In the genomic region with DNA sequence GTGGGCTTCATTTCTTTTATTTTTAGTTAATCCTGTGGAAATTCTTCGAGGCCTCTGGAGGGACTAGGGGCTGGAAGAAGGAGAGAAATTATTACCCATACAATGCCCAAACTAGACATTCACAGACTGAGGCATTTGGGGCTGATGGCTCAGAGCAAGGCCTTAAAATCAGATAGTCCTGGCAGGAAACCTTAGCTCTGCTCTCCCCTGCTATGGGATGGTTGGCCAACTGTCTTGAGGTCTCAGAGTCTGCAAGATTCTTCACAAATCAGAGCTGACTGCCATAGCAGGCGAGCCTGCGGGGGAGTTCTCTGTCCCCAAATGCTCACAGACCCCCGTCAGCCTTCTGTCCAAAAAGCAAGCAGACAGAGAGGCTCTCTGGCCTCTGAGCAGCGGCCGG, we compare ENCODE assay signal across 18 mouse cellular contexts. TPM values are rescaled to one million over a fixed set of nuclear protein-coding genes. Genes with fewer than 3 reads are reported as not detected.
DNase-seq lines count a peak whose midpoint lies in the region; ATAC-seq and TF ChIP-seq lines count a peak whose summit lies in the region.
"Had no signal": no experiment of that assay in that cellular context is flagged by ENCODE, and none has a peak within 500 bp of the region (broad histone marks: within the 10 kb centered on the region; RNA-seq: fewer than 3 reads in every experiment).

No protein-coding gene starts in this region.

- peaks cover 29% of the 10 kb centered on the region for H3K27me3 ChIP-seq in liver, embryonic 13.5 days
- peaks cover 19% of the 10 kb centered on the region for H3K27me3 ChIP-seq in midbrain, embryonic 10.5 days (ENCODE audit: low read depth, poor library complexity, severe bottlenecking)
- H3K27me3 ChIP-seq in neural tube, embryonic 13.5 days = peaks cover 7% of the 10 kb centered on the region

- WGBS in liver, embryonic 13.5 days (ENCODE audit: insufficient replicate concordance) = 57% methylated on average over 6 of the region's 6 CpGs
- 48% methylated on average over 6 of the region's 6 CpGs for WGBS in midbrain, embryonic 10.5 days
- WGBS in neural tube, embryonic 13.5 days = 25% methylated on average over 6 of the region's 6 CpGs

- H3K9ac ChIP-seq in liver, embryonic 13.5 days = no peak overlapping the region
- peak overlapping the region; percentile 54 for H3K9ac ChIP-seq in neural tube, embryonic 13.5 days
- H3K9ac ChIP-seq: embryonic facial prominence, embryonic 12.5 days; intestine, embryonic 15.5 days had no signal

- no peak overlapping the region for H3K4me3 ChIP-seq in layer of hippocampus, adult 2 months
- H3K4me3 ChIP-seq in liver, embryonic 13.5 days (replicated peaks) = no peak overlapping the region
- H3K4me3 ChIP-seq in midbrain, embryonic 10.5 days = no peak overlapping the region
- no peak overlapping the region for H3K4me3 ChIP-seq in neural tube, embryonic 13.5 days
- H3K4me3 ChIP-seq: embryonic facial prominence, embryonic 12.5 days; intestine, embryonic 15.5 days had no signal

- no peaks in the 10 kb centered on the region for H3K9me3 ChIP-seq in liver, embryonic 13.5 days (replicated peaks)
- H3K9me3 ChIP-seq in midbrain, embryonic 10.5 days (replicated peaks) = no peaks in the 10 kb centered on the region
- H3K9me3 ChIP-seq in neural tube, embryonic 13.5 days = no peaks in the 10 kb centered on the region
- H3K9me3 ChIP-seq: embryonic facial prominence, embryonic 12.5 days; intestine, embryonic 15.5 days had no signal

- DNase-seq in layer of hippocampus, adult 2 months (ENCODE audit: low spot score in 2 of 2) = no peak
- DNase-seq in layer of hippocampus, postnatal 10 days (ENCODE audit: low spot score in 2 of 2) = no peak
- no peak for DNase-seq in liver, embryonic 13.5 days
- no peak for DNase-seq in midbrain, embryonic 10.5 days (ENCODE audit: low spot score)
- DNase-seq in right cerebral cortex, postnatal 36 days (ENCODE audit: low spot score in 2 of 2) = no peak
- no peak for DNase-seq in MN1 (ENCODE audit: low spot score)
- DNase-seq: cerebellum, adult 9-10 months; heart, postnatal 14 days; kidney, postnatal 4 days; layer of hippocampus, postnatal 36 days; left cerebral cortex, postnatal 4 days; lung, adult 2 months; thymus, postnatal 25 days had no signal

- peak overlapping the region; percentile 5; the same call in 1 of the 2 replicates for H3K27ac ChIP-seq in layer of hippocampus, adult 2 months
- H3K27ac ChIP-seq in liver, embryonic 13.5 days = peak overlapping the region; percentile 59
- H3K27ac ChIP-seq in midbrain, embryonic 10.5 days (replicated peaks) = peak overlapping the region; percentile 72
- peak overlapping the region; percentile 61 for H3K27ac ChIP-seq in neural tube, embryonic 13.5 days (replicated peaks)
- H3K27ac ChIP-seq: embryonic facial prominence, embryonic 12.5 days; intestine, embryonic 15.5 days; macrophage had no signal

- H3K36me3 ChIP-seq in liver, embryonic 13.5 days = no peaks in the 10 kb centered on the region
- H3K36me3 ChIP-seq in midbrain, embryonic 10.5 days = no peaks in the 10 kb centered on the region
- no peaks in the 10 kb centered on the region for H3K36me3 ChIP-seq in neural tube, embryonic 13.5 days
- H3K36me3 ChIP-seq: embryonic facial prominence, embryonic 12.5 days; intestine, embryonic 15.5 days had no signal

- peaks cover 32% of the 10 kb centered on the region for H3K4me1 ChIP-seq in liver, embryonic 13.5 days (replicated peaks)
- H3K4me1 ChIP-seq in midbrain, embryonic 10.5 days = peaks cover 49% of the 10 kb centered on the region
- peaks cover 36% of the 10 kb centered on the region for H3K4me1 ChIP-seq in neural tube, embryonic 13.5 days (replicated peaks)
- H3K4me1 ChIP-seq: embryonic facial prominence, embryonic 12.5 days; intestine, embryonic 15.5 days had no signal

- H3K4me2 ChIP-seq in liver, embryonic 13.5 days = peak overlapping the region; percentile 57
- no peak overlapping the region for H3K4me2 ChIP-seq in neural tube, embryonic 13.5 days
- H3K4me2 ChIP-seq: embryonic facial prominence, embryonic 12.5 days; heart, embryonic 11.5 days; intestine, embryonic 15.5 days had no signal

- no peak for TF ChIP-seq CTCF in layer of hippocampus, adult 2 months (conservative IDR thresholded peaks at IDR 0.05)

- peak; percentile 32; the same call in 1 of the 2 replicates for ATAC-seq in liver, embryonic 13.5 days (ENCODE audit: low read depth)
- ATAC-seq in neural tube, embryonic 13.5 days (ENCODE audit: low read depth) = no peak

RNA-seq across cellular contexts. Expression of a gene that starts 27.0 kb away (rescaled TPM):
- 1 to 10 TPM; 8.1 to 8.7 TPM for total RNA-seq in layer of hippocampus, adult 2 months (2021)
- total RNA-seq in layer of hippocampus, postnatal 10 days (2021) = 1 to 10 TPM; 7.8 to 8.4 TPM
- 13.3 and 15.4 TPM in 2 replicates for polyA plus RNA-seq in liver, embryonic 13.5 days (2015; fragmentation: Nextera tagmentation; extraction: Ambion mirVana)
- 26.2 and 28.3 TPM in 2 replicates for polyA plus RNA-seq in midbrain, embryonic 10.5 days (2016; fragmentation: Nextera tagmentation; extraction: Ambion mirVana)
- 15.0 and 19.0 TPM in 2 replicates for polyA plus RNA-seq in neural tube, embryonic 13.5 days (2015; fragmentation: Nextera tagmentation; extraction: Ambion mirVana)

RNA-seq across cellular contexts. Expression of a gene that starts 30.9 kb away (rescaled TPM):
- 100 to 1,000 TPM in 1 of 2 experiments, 10 to 100 TPM in 1; 95.2 to 100 TPM for total RNA-seq in layer of hippocampus, adult 2 months (2021)
- total RNA-seq in layer of hippocampus, postnatal 10 days (2021) = 10 to 100 TPM; 81.3 to 85.9 TPM
- polyA plus RNA-seq in liver, embryonic 13.5 days (2015; fragmentation: Nextera tagmentation; extraction: Ambion mirVana) = 9.0 and 9.7 TPM in 2 replicates
- 20.8 and 25.6 TPM in 2 replicates for polyA plus RNA-seq in midbrain, embryonic 10.5 days (2016; fragmentation: Nextera tagmentation; extraction: Ambion mirVana)
- 21.4 and 23.0 TPM in 2 replicates for polyA plus RNA-seq in neural tube, embryonic 13.5 days (2015; fragmentation: Nextera tagmentation; extraction: Ambion mirVana)

Comparison
In these comparisons a context has a peak if more than half of its experiments do, and no peak if none do; other contexts are left out.
1. H3K27ac ChIP-seq: peak in every context shown above with its lines; median percentile 72 in midbrain, embryonic 10.5 days; 61 in neural tube, embryonic 13.5 days; 59 in liver, embryonic 13.5 days; 5 in layer of hippocampus, adult 2 months.